Mouse (Mus musculus): ENCODE measurements around the gene Aplnr.
A peak's percentile ranks its signal among the peaks of the same experiment; 100 is the strongest.

Gene Aplnr

DNA sequence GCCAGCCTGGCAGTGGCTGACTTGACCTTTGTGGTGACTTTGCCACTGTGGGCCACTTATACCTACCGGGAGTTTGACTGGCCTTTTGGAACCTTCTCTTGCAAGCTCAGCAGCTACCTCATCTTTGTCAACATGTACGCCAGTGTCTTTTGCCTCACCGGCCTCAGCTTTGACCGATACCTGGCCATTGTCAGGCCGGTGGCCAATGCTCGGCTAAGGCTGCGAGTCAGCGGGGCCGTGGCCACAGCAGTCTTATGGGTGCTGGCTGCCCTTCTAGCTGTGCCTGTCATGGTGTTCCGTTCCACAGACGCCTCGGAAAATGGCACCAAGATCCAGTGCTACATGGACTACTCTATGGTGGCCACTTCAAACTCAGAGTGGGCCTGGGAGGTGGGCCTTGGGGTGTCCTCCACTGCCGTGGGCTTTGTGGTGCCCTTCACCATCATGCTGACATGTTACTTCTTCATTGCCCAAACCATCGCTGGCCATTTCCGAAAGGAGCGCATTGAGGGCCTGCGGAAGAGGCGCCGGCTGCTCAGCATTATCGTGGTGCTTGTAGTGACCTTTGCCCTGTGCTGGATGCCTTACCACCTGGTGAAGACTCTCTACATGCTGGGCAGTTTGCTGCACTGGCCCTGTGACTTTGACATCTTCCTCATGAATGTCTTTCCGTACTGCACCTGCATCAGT lies 951 bp downstream of the Aplnr start:
- DNase-seq (ENCODE audit: low read depth, low spot score): no peak

DNA sequence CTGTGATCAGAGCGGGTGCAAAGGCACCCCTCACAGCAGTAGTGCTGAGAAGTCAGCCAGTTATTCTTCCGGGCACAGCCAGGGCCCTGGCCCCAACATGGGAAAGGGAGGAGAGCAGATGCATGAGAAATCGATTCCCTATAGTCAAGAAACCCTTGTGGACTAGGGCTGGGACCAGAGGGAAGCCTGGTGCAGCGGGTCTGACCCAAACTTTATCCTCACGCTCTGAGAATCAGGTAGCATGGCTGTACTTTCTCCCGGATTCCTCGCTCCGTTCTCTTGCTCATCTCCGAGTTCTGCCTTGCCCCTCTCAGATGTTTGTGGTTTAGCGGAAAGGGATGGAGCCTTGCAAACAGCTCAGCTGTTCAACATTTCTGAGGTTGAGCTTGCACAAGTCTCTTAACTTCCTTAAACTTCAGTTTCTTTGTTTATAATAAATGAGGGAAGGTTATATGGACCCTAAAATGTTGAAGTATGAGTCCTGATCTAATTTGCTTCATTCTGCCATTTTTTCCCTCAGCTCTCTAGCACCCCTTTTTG lies 1.6 kb downstream of the Aplnr start:
- DNase-seq (ENCODE audit: low read depth, low spot score): no peak

DNA sequence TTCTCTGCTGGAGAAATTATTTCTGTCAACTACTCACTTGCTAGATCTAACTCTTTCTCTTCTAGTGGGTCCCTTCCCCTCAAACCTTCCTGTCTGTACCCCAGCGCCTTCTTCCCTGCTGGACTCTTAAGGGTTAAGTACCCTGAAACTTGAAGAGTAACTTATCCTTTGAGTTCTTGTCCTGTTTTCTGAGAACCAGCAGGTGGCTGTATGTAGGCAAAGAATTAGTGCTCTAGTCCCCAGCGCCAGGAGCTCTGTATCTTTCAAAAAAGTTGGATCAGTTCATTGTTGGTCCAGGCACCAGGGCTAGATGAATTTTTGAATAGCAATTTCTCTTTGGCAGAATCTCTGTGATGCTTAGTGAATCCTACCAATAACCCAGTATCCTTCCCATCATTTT lies 2.1 kb downstream of the Aplnr start:
- DNase-seq (ENCODE audit: low read depth, low spot score): no peak

DNA sequence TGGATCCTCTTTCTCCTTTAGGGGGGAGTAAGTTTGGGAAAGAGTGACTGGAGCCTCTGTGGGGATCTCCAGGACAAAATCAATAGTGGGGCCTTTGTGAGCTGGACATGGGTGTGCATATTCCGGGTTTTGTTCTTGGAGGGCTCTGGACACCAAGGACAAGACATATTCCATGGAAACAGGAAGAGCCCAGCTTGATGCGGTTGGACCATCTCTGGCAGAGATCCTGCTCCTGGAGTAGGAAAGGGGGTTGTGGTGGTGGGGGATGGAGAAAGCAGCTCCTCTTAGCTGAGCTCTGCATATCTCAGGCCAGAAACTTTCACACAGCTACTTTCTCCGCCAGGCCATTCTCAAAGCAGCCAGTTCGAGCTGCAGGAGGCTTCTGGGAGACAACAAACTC lies 3.4 kb downstream of the Aplnr start:
- no peak for DNase-seq (ENCODE audit: low read depth, low spot score)

DNA sequence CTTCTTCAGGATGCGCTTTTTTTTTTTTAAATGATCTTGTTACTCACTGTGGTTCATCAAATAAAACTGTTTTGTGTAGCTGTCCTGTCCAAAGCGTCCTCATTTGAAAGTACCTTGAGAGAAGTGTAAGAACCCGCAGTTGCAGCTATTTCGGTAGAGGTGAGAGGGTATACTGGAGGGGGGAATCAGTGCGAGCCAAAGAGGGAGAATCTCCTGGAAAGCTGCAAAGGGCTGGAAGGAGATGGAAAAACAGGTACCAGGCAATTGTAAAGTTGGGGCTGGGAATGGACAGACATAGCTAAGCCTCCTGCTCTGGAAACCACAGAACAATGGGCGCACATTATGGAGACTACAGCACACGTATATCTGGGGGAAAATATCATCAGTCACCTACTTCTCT lies 3.8 kb downstream of the Aplnr start:
- no peak for DNase-seq (ENCODE audit: low read depth, low spot score)

DNA sequence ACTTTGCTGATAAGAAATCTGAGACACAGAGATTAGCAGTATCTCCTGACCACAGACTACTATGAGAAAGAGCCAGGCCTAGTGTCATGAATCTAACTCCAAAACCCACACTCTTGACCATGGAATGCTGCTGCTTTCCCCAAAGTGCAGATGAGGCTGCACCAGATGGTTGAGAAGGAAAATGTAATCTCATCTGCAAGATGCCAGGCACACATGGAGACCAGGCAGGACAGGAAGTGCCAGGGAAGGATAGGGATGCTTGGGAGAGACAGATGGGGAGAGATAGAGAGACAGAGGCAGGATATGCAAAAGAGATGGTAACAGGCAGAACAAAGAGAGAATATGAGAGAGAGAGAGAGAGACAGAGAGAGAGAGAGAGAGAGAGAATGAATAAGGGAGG lies 4.8 kb downstream of the Aplnr start:
- DNase-seq (ENCODE audit: low read depth, low spot score): no peak

DNA sequence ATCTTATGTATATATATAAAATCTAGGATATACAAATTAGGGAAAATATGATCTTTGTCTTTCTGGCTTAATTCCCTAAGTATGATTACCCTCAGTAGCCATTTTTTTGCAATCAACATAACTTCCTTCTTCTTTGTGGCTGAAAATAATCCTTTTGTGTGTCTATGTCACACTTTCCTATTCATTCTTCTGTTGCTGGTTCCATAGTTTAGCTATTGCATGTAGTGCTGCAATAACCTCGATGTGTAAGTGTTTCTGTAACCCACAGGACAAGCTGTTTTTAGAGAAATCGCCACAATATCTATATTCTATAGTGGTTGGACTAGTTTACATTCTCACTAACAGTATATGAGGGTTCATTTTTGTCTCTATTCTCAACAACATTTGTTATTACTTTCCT lies 8.9 kb downstream of the Aplnr start:
- no peak for DNase-seq (ENCODE audit: low read depth, low spot score)

DNA sequence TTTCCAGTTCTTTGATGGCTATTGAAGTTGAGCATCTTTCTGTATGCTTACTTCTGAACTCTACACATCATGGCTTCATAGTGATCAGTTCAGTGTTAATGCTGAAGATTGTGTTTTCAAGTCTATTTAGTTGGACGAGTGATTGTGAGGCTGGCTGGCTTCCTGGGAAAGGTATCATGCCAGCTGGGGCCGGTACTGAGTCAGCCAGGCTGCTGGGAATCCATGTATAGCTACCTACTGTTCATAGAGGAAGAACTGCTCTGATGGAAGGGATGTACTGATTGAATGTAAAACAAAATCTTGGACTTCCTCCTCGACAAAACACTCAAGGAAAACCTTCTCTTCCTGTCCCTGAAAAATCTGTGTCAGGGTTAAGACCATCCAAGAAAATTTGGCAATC lies 9.3 kb downstream of the Aplnr start:
- no peak for DNase-seq (ENCODE audit: low read depth, low spot score)

DNA sequence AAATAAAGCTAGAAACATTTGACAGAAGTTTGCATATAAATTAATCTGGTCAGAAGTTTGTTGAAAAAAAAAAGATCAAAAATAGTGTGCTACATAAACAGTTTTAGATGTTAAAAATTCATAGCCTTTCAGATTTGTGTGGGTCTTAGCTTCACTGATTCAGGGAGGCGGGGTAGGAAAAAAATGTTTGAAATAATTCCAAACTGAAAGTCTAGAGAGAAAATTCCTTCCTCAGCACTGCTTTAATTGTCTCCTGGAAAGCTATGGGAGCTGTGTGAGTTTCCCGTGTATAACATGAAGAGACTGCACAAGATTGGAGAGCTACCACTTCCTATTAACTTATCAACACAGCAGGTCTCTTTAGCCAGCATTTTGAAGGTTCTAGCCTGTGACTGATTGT lies 11.5 kb downstream of the Aplnr start:
- DNase-seq (ENCODE audit: low read depth, low spot score): peak; percentile 33

DNA sequence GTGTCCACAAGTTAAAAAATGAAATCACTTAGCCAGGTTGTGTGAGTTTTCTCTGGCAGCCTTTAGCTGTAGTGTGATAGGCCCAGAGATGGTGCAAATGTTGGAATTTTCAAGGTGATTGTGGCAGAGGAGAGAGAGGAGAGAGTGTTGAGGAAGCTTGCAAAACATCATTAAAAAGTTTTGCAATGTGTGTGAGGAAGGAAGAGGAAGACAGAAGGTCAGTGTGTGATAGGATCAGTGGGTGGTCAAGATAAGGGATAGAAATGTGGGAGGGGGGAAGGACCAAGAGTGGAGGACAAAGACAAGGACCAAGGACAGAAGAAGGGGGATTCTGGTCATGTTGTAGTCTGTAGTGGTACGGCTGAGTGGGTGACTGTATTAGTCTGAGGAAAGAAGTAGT lies 14.3 kb downstream of the Aplnr start:
- no peak for DNase-seq (ENCODE audit: low read depth, low spot score)

DNA sequence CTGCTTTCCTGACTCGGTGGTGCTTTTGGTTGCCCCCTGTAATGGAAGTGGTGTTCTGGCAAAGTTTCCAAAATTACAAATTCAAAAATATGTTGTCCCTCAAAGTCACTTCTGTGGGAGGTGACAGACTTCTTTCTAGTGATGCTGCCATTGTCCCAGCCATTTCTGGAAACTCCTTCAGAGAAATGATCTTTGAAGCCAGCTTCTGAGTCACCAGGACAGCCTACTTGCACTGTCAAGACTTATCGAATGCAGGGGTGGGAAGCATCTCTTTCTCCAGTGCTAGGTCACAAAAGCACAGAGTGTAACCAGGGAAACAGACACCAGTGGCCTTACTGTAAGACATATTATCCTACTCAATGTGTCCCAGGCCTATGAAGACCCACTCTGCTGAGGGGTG lies 15.2 kb downstream of the Aplnr start:
- DNase-seq (ENCODE audit: low read depth, low spot score): peak; percentile 28

DNA sequence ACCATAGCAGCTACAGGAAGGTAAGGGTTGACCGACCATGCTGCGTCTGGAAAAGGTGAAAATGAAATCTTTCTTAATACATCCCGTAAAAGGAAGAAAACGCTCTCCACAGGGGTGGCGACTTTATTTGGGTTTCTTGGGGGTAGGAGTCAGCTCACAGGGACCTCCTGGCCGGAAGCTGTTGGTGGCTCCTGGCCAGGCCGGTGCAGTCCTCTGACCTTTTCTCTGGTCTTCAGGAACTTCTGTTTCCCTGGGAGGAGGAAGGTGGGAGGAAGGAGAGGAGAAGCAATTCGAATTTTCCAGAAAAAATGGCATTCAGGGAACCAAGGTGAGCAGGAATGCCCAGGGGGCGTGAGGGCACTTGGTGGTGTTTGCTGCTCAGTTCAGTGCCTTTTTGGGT lies 19.3 kb downstream of the Aplnr start:
- no peak for DNase-seq (ENCODE audit: low read depth, low spot score)

DNA sequence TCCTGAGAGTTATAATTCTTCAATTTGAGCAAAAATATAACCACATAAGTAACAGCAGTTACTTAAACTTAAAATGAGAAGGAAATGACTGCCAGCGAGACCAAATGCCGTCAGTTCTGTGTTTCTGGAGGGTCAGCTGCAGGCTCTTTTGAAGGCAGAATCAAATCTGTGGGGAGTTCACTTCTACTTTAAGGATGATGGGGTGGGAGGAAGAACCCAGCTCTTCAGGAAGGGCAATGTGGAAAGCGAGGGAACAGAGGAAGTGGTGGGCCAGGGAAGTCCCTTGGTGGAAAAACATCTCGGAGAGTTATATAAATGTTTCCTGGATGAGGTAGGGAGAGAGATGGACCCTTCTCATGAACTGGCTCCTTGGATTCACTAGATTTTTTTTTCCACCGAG lies 20.1 kb downstream of the Aplnr start:
- DNase-seq (ENCODE audit: low read depth, low spot score): no peak

DNA sequence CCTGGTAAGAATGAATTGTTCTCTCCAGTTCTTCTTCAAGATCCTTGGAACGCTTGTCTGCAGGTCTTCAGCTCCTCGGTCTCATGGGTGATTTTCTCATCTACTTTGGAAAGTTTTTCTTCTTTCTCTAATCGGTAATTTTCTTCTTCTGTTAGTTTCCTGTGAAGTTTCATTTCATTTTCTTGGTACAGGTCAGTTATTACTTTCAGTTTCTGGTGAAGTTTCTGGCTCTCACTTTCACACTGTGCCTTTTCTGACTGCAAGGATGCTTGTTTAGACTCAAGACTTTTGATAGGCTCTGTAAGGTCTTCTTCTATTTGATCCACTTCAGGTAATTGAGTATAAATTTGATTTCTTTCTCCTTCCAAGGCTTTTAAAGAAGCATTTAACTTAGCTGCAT lies 21.4 kb downstream of the Aplnr start:
- DNase-seq (ENCODE audit: low read depth, low spot score): no peak

DNA sequence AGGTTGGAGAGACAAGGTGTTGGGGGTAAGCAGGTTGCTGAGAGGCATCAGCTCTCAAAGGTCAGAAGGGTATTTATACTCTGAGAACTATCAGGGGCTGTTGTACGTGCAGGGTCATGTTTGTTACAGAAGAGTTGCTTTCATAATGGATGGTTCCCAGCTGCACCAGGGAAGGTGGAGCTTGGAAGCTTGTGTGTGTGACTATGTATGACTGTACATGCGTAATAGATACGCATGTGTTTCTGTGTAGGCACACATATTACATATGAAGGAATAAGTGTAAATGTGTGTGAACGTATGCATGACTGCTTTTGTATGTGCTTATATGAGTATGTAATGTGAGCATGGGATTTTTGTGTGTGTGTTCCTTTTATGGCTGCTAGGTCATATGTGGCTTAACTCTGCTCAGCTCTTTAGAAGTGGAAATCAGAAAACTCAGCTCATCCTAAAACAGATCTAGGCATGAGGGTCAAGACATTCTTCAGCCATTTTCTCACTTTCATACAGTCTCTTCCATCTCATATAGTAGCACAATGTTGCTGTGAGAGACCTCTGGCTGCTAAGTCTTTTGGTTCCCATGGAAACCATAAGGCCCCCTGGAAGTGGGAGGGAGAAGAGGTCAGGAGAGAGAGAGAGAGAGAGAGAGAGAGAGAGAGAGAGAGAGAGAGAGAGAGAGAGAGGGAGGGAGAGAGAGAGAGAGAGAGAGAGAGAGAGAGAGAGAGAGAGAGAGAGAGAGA lies 25.0 kb downstream of the Aplnr start:
- no peak for DNase-seq (ENCODE audit: low read depth, low spot score)

DNA sequence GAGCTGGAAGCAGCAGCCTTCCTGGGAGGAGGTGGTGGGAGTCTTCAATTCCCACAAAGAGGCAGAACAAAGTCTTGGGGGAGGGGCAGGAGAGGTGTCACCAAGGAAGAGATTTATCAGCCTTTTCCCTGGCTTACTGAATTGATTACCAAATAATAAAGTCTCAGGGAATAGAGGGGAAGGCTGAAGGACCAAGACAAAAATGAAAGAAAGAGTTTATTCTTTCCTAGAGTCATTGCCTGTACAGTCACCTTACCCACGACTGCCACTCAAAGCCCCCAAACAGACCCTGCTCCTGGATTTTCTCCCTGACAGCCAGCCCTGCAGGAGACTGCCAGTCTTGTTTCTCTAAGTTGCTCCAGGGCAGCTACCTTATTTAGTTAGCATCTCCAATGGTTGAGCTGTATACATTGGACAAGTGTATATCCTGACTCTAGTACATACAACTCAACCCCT lies 25.6 kb downstream of the Aplnr start:
- DNase-seq (ENCODE audit: low read depth, low spot score): no peak

DNA sequence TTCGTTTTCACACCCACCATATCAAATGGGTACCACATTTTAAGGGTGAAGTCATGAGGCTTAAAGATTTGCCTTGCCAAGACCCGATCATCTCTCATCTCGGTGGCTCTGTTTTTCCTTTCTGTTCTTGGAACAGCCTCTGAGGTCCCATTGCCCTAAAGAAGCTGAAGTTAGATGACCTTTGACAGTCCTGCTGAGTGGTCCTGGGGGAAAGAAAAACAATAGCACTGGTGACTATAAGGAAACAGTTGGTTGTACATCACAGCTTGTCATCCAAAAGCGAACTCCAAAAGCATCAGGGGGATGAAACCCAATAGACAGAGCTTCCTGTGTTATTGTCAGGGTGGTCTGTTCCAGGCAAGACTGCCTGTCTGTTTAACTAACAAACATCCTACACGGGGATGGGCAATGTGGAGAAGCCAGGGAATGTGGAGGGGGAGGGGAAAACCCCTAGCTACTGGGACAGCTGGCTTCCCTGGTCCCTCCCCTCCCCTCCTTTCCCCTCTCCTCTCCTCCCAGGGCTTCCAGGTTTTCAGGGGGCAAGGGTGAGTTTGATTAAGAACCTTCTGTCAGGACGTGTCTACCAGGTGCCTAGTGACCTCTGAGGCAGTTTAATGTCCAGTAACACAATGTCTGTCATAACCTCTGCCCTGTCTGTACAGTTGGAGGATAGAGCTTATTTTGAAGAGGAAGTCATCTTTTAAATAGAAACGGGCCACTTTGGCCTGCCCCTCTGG lies 27.5 kb downstream of the Aplnr start:
- no peak for DNase-seq (ENCODE audit: low read depth, low spot score)

DNA sequence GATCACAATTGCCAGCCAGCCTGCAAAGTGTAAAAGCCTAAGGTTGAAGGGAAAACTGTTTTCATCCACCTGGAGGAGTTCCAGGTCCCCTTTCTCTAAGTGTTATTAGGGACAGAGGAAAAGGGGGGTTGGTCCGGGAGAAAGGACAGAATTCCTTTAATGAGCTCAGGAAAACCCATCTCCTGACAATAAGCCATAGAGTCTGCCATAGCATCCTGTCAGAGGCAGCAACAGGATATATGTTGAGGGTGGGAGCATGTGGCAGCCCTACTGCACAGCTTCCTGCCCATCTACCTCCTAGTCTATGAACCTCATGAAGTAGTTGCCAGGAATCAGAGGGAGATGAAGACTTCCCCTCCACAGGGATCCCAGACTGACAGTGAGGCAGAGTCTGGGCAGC lies 31.6 kb downstream of the Aplnr start:
- no peak for DNase-seq (ENCODE audit: low read depth, low spot score)

DNA sequence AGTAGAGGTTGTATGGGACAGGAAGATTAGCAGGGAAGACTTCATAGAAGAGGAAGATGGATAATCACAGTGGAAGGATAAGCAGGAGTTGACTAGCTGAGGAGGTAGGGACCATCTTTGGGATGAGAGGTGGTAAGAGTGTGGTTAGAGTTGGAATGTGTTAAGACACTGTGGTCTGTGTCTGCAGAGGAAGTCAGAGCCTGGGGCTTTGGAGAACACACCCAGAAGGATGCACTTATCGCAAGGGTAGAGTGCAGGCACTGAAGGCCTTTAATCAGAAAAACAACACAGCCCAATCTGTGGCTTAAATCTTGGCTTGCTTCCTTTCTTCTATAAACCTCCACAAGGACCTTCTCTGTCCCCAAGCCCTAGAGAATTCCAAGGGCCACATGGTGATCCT lies 32.3 kb downstream of the Aplnr start:
- no peak for DNase-seq (ENCODE audit: low read depth, low spot score)

DNA sequence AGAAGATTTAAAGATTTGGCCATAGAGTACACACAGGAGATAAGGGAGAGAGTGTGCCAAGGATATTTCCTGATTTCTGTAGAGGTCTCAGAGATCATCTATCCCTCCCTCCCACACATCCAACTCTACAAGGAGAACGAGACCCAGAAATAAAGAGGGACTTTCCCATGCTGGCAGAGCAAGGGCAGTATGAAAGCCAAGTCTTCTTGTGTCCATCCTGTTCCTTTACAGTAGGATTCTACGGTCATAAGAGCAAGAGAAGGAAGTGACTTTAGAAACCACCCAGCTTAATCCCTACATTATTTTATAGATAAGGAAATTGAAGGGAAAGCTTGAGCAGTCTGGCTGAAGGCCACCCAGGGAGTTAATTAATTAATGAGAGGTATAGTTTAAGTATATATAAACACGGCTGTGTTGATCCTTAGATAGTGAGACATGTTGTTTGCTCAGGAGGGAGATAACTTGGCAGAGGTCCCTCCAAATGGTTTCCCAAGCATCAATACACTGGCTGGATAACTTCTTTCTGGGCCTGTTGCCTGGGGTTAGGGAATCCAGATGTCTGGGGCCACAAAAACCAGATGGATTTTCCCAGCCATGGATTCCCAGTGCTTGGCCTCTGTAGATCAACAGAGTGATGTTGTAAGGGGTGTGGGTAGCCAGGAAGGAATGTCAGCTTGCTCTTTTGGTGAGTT lies 36.2 kb downstream of the Aplnr start:
- DNase-seq (ENCODE audit: low read depth, low spot score): no peak

DNA sequence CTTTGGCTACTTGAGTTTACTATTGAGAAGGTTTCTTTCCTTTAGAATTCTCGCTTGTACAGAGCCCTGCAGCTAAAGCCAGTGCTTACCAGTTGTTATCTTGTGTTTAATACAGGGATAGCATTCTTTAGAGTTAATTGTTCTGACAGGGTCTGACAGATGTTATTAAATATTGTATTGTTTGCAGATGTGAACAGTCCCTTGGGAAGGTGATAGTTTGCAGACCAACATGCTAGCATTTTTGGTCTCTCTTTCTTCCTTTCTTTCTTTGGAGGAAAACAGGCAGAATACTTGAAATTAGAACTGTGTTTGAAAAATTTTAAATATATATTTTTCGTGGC lies 36.7 kb downstream of the Aplnr start:
- DNase-seq (ENCODE audit: low read depth, low spot score): no peak

DNA sequence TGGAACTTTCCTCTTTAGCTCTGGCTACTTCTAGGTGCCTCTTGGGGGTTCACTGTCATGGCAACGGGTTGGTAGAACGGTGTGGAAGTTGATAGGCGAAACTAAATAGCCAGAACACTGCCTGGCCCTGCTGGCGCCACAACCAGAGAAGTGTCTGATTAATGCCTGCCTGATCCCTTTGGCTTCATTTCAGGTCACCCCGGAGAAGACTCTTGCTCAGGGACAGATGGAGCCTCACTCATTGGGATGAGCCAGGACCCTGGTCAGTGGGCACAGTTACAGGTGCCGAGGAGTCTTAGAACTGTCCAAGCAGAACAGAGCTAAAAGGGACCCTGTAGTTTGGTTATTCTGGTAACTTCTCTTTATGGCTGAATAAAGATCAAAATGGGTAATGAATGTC lies 37.5 kb downstream of the Aplnr start:
- no peak for DNase-seq (ENCODE audit: low read depth, low spot score)

All from telencephalon, adult 2 months (tissue).